Mouse (Mus musculus) heart, postnatal 0 days (tissue): ENCODE data around the gene Snap47.

Source experiments
- CTCF ChIP-seq: IDR thresholded peaks from 2 replicates; pipeline ENCODE4 v1.5.1; 2016; ENCODE audit warnings: antibody characterized with exemption, control low read depth, low read depth
- EP300 ChIP-seq: IDR thresholded peaks from 2 replicates; pipeline ENCODE4 v1.6.1; 2016; ENCODE audit warnings: antibody characterized with exemption, low read depth

GRCm38 (mm10) chr11:59443102-59443501 is 7.9 kb downstream of the Snap47 start:
- no peak for TF ChIP-seq CTCF
- TF ChIP-seq EP300 = no peak
